Mouse (Mus musculus): ENCODE data around the gene Gm44596. TPM values are rescaled to one million over a fixed set of nuclear protein-coding genes. Genes with fewer than 3 reads are reported as not detected.

The Gm44596 gene
- polyA plus RNA-seq, 1 experiment: not detected

- TF ChIP-seq POLR2A (IDR thresholded peaks at IDR 0.05; ENCODE audit: control insufficient read depth, extremely low read depth, insufficient read depth, low read length, poor library complexity) (no peak), CTCF (IDR thresholded peaks at IDR 0.05; ENCODE audit: borderline replicate concordance, control insufficient read depth, extremely low read depth, insufficient read depth, low read length, poor library complexity) (no peak)
- no peak for DNase-seq
- Histone ChIP-seq H3K36me3 (ENCODE audit: control insufficient read depth, insufficient read depth, low read length) (no peaks in the 10 kb centered on the region), H3K27me3 (ENCODE audit: control insufficient read depth, insufficient read depth, low read length) (no peaks in the 10 kb centered on the region), H3K4me1 (replicated peaks; ENCODE audit: control insufficient read depth, insufficient read depth, low read length) (peaks cover 3% of the 10 kb centered on the region), H3K27ac (ENCODE audit: control insufficient read depth, insufficient read depth, low read length) (no peak overlapping the region), H3K4me3 (ENCODE audit: control insufficient read depth, insufficient read depth, low read length) (no peak overlapping the region)
- 90% methylated on average over 6 of the region's 6 CpGs for WGBS
Measured at GRCm38 (mm10) chr6:128346782-128347181, 28.5 kb upstream of the Gm44596 start.

GRCm38 (mm10) chr6:128349711-128350110 lies 25.6 kb upstream of the Gm44596 start:
- no peak for DNase-seq
- Histone ChIP-seq H3K27ac (ENCODE audit: control insufficient read depth, insufficient read depth, low read length) (peak overlapping the region; percentile 56; the same call in 1 of the 2 replicates), H3K27me3 (ENCODE audit: control insufficient read depth, insufficient read depth, low read length) (no peaks in the 10 kb centered on the region), H3K36me3 (ENCODE audit: control insufficient read depth, insufficient read depth, low read length) (no peaks in the 10 kb centered on the region), H3K4me3 (ENCODE audit: control insufficient read depth, insufficient read depth, low read length) (no peak overlapping the region), H3K4me1 (replicated peaks; ENCODE audit: control insufficient read depth, insufficient read depth, low read length) (peaks cover 3% of the 10 kb centered on the region)
- TF ChIP-seq POLR2A (IDR thresholded peaks at IDR 0.05; ENCODE audit: control insufficient read depth, extremely low read depth, insufficient read depth, low read length, poor library complexity) (no peak), CTCF (IDR thresholded peaks at IDR 0.05; ENCODE audit: borderline replicate concordance, control insufficient read depth, extremely low read depth, insufficient read depth, low read length, poor library complexity) (no peak)
- 15% methylated on average over 7 of the region's 7 CpGs for WGBS

GRCm38 (mm10) chr6:128354140-128354539 lies 21.2 kb upstream of the Gm44596 start:
- Histone ChIP-seq H3K4me3 (ENCODE audit: control insufficient read depth, insufficient read depth, low read length) (no peak overlapping the region), H3K36me3 (ENCODE audit: control insufficient read depth, insufficient read depth, low read length) (peaks cover 5% of the 10 kb centered on the region; the same call in 1 of the 2 replicates), H3K27me3 (ENCODE audit: control insufficient read depth, insufficient read depth, low read length) (no peaks in the 10 kb centered on the region; the same call in 1 of the 2 replicates), H3K4me1 (replicated peaks; ENCODE audit: control insufficient read depth, insufficient read depth, low read length) (peaks cover 10% of the 10 kb centered on the region), H3K27ac (ENCODE audit: control insufficient read depth, insufficient read depth, low read length) (no peak overlapping the region)
- TF ChIP-seq POLR2A (IDR thresholded peaks at IDR 0.05; ENCODE audit: control insufficient read depth, extremely low read depth, insufficient read depth, low read length, poor library complexity) (no peak), CTCF (IDR thresholded peaks at IDR 0.05; ENCODE audit: borderline replicate concordance, control insufficient read depth, extremely low read depth, insufficient read depth, low read length, poor library complexity) (no peak)
- 74% methylated on average over 3 of the region's 3 CpGs for WGBS
- no peak for DNase-seq

- Histone ChIP-seq H3K4me3 (ENCODE audit: control insufficient read depth, insufficient read depth, low read length) (peak overlapping the region; percentile 65), H3K4me1 (replicated peaks; ENCODE audit: control insufficient read depth, insufficient read depth, low read length) (peaks cover 7% of the 10 kb centered on the region), H3K27me3 (ENCODE audit: control insufficient read depth, insufficient read depth, low read length) (no peaks in the 10 kb centered on the region; the same call in 1 of the 2 replicates), H3K27ac (ENCODE audit: control insufficient read depth, insufficient read depth, low read length) (no peak overlapping the region), H3K36me3 (ENCODE audit: control insufficient read depth, insufficient read depth, low read length) (peaks cover 5% of the 10 kb centered on the region; the same call in 1 of the 2 replicates)
- TF ChIP-seq POLR2A (IDR thresholded peaks at IDR 0.05; ENCODE audit: control insufficient read depth, extremely low read depth, insufficient read depth, low read length, poor library complexity) (no peak), CTCF (IDR thresholded peaks at IDR 0.05; ENCODE audit: borderline replicate concordance, control insufficient read depth, extremely low read depth, insufficient read depth, low read length, poor library complexity) (no peak)
- DNase-seq: no peak
- WGBS: 4% methylated on average over 28 of the region's 28 CpGs
Measured at GRCm38 (mm10) chr6:128355201-128355681, 20.1 kb upstream of the Gm44596 start.

GRCm38 (mm10) chr6:128355726-128356416 lies 19.4 kb upstream of the Gm44596 start, which contains the start of gene Tulp3:
Gene Tulp3, minus strand, starts transcription at chr6:128355851.
- no peak within 1 kb of the TSS for H3K27ac ChIP-seq (ENCODE audit: control insufficient read depth, insufficient read depth, low read length)
- H3K4me3 ChIP-seq (ENCODE audit: control insufficient read depth, insufficient read depth, low read length): peak within 1 kb of the TSS; percentile 65
- H3K27me3 ChIP-seq (ENCODE audit: control insufficient read depth, insufficient read depth, low read length): no peaks in the 10 kb centered on the region; the same call in 1 of the 2 replicates
- no peak for TF ChIP-seq CTCF (IDR thresholded peaks at IDR 0.05; ENCODE audit: borderline replicate concordance, control insufficient read depth, extremely low read depth, insufficient read depth, low read length, poor library complexity)
- TF ChIP-seq POLR2A (IDR thresholded peaks at IDR 0.05; ENCODE audit: control insufficient read depth, extremely low read depth, insufficient read depth, low read length, poor library complexity): peak; percentile 47; the same call in 1 of the 2 replicates
- WGBS: 3% methylated on average over 42 of the region's 42 CpGs
- H3K36me3 ChIP-seq (ENCODE audit: control insufficient read depth, insufficient read depth, low read length): peaks cover 5% of the 10 kb centered on the region; the same call in 1 of the 2 replicates
- peaks cover 7% of the 10 kb centered on the region for H3K4me1 ChIP-seq (replicated peaks; ENCODE audit: control insufficient read depth, insufficient read depth, low read length)
- DNase-seq: peak; percentile 86

GRCm38 (mm10) chr6:128358999-128359398 lies 16.3 kb upstream of the Gm44596 start:
- peaks cover 5% of the 10 kb centered on the region; the same call in 1 of the 2 replicates for H3K36me3 ChIP-seq (ENCODE audit: control insufficient read depth, insufficient read depth, low read length)
- TF ChIP-seq POLR2A (IDR thresholded peaks at IDR 0.05; ENCODE audit: control insufficient read depth, extremely low read depth, insufficient read depth, low read length, poor library complexity) (no peak), CTCF (IDR thresholded peaks at IDR 0.05; ENCODE audit: borderline replicate concordance, control insufficient read depth, extremely low read depth, insufficient read depth, low read length, poor library complexity) (peak; percentile 82; the same call in 1 of the 2 replicates)
- no peak overlapping the region for H3K27ac ChIP-seq (ENCODE audit: control insufficient read depth, insufficient read depth, low read length)
- no peak overlapping the region for H3K4me3 ChIP-seq (ENCODE audit: control insufficient read depth, insufficient read depth, low read length)
- peaks cover 17% of the 10 kb centered on the region for H3K4me1 ChIP-seq (replicated peaks; ENCODE audit: control insufficient read depth, insufficient read depth, low read length)
- no peaks in the 10 kb centered on the region; the same call in 1 of the 2 replicates for H3K27me3 ChIP-seq (ENCODE audit: control insufficient read depth, insufficient read depth, low read length)
- DNase-seq: peak; percentile 79
- 47% methylated on average over 2 of the region's 2 CpGs for WGBS
